Mouse (Mus musculus) thymus, postnatal 36 days (tissue): ENCODE results near the gene Gars.

Source experiments
- DNase-seq, 2 experiments: peaks; one replicate each; pipeline ENCODE4 v3.0.0; 2022; ENCODE audit warnings: mixed read lengths in 2 of 2

Gars gene

GRCm38 (mm10) chr6:55037799-55038670 lies at the start of gene Gars:
Gene Gars, plus strand, starts transcription at chr6:55038007.
- DNase-seq = peak; percentile 87 to 92

- DNase-seq = no peak
Observed at GRCm38 (mm10) chr6:54988141-54988540, 49.7 kb upstream of the Gars start.

DNA sequence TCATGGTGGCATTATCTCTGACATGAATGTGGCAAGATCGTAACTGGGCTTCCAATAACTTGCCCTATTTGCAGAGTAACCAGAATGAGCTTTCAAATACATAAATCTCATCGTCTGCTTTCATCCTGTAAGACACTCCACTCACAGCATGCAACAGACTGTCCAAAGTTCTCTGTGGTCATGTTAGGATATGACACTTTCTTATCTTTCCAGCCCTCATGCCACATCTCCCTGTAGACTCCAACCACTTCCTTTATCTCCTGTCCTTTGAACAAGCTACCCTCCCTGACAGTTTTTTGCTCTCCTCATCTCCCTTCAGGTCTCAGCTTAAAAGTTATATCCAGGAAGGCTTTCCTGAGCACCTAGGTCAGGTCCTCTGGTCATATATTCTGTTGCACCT lies 46.6 kb upstream of the Gars start:
- no peak for DNase-seq

- no peak for DNase-seq
Observed at GRCm38 (mm10) chr6:54992141-54992540, 45.7 kb upstream of the Gars start.

DNA sequence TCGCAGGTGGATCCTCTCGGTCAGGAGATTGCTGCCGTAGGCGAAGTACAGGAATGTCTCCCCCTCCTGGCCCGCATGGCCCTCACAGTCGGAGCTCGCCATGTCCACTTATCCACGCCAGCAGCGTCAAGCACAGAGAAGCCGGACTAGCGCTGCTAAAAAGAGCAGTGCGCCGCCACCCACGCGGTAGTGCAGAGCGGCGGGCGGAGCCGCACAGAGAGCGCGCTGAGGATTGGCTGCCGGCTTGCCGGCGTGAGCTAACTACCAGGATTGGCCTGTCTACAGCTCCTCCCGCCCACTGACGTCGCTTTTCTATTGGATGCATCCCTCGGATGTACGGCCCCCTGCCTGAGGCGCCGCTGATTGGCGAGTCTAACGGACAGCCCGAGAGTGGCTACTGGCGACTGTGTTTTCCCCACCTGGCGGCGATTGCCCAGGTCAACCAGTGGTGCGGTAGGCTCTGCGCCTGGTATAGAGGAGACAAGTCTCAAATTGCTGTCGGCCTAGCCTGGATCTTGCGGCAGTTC lies 45.0 kb upstream of the Gars start, which contains the start of gene Ggct:
Gene Ggct, minus strand, starts transcription at position 217 of the 527 bp plus-strand sequence.
- DNase-seq = peak; percentile 89 to 93

GRCm38 (mm10) chr6:54996361-54996760 lies 41.4 kb upstream of the Gars start:
- DNase-seq = no peak

DNA sequence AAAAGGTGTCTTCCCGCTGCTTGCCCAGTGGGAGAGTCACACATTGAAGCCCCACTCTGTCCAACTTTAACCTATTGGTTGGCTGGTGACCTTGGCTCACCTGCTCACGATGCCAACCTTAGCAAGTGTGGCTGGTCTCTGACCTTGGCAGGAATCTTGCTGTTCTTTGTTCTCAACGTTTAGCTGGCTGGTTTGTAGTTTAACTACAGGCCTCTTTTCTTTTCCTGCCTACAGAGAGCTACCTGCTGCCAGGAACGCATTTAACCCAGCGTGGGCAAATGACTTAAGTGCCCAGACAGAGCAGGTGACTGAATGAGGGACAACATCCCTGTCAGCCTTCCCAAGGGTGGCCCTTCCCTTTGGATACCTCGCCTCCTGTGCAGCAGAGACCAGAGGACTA lies 40.1 kb upstream of the Gars start:
- DNase-seq = no peak

DNA sequence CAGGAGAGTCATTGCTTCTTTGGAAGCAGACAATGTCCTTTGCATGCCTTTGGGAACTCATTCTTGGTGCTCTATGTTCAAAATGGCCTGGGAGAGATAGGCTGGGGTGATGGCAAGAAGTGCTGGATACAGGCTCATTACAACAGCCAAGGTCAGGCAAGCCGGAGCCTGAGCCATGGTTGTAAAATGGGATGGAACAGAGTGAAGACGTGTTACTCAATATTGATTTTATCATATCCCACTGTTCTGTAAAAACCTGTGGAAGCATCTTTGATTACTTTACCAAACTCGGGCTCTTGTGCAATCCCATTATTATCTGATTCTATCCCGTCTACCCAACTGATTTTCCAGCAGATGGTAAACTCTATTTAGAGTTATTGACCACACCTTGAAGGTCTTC lies 36.5 kb upstream of the Gars start:
- DNase-seq = no peak

- DNase-seq = no peak
Observed at GRCm38 (mm10) chr6:55002438-55002837, 35.4 kb upstream of the Gars start.

DNA sequence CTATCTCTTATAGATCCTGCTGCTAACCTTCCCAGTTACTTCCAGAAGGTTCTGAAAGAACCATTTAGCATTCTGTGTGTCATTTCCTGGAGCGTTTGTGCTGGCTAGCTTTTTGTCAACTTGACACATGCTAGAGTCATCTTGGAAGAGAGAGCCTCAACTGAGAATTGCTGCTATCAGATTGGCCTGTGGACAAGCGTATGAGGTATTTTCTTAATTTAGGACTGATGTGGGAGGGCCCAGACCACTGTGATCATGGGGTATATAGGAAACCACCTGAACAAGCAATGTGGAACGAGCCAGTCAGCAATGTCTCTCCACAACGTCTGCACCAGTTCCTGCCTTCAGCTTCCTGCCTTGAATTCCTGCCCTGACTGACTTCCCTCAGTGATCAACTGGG lies 34.2 kb upstream of the Gars start:
- no peak for DNase-seq

DNA sequence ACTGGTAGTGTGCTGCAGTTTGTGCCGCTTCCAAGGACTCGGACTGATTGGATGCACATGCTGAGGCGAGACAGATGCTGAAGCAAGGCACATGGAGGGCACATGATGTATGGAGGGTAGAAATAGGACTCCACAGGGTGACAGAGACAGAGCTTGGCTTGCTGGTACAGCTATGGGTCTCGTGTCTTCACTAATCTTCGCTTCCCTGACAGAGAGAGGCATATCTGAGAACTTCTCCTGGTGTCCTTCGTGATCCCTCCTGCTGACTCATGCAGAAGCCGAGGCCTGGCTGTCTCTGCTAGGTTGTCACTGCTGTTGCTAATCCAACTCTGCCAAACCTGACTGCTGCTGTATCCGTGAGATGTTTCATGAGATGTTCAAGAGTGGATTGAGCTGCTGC lies 29.4 kb upstream of the Gars start:
- no peak for DNase-seq

- DNase-seq = no peak
Observed at GRCm38 (mm10) chr6:55009391-55010230, 28.2 kb upstream of the Gars start.

DNA sequence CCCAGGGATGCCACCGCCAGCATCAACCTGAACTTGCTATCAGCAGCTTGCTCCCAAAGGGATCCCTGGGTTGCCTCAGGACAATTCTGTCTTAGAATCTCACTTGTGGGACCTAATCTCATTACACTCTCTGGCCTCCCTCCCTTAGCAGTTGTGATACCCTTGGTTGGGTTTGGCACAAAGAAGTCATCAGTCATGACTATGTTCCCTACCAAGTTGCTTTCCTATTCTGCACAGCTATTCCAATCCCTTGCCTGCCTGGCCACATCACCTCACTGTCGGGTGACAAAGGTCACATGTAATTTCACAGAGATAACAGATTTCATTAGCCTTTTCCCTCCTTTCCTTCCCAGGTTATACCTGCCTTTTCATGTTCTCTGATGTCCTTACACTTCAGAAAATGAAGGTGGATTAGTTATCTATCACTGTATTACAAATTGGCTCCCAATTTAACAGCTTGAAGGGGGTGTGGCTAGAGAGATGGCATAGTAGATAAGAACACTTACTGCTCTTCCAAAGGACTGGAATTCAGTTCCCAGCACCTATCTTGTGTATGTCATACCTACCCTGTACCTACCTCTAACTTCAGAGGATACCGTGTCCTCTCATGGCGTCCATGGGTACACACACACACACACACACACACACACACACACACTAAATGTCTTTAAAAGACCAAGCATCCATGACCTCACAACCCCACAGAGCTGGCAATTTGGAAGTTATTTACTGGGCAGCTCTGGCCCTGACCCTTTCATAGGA lies 27.3 kb upstream of the Gars start:
- DNase-seq = no peak

GRCm38 (mm10) chr6:55012516-55012915 lies 25.3 kb upstream of the Gars start:
- no peak for DNase-seq

DNA sequence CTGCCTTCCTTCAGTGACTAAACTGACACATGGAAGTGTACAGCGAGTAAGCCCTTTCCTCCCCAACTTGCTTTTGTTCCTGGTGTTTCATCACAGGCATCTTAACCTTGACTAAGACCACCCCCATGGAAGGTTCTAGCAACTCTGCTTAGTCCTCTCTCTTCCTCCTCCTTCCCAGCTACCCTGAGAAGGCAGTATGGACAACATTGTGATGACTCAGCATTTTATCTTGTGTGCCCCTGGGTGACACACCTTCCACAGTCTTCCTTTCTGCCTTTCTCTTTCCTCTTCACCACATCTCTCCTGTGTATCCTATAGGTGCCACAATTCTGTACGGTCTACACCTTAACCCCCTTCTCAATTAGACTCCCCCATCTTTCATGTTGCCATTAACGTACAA lies 23.6 kb upstream of the Gars start:
- no peak for DNase-seq

- DNase-seq = peak; percentile 47 to 60
Observed at GRCm38 (mm10) chr6:55016236-55016635, 21.6 kb upstream of the Gars start.

- DNase-seq = peak; percentile 23 to 31
Observed at GRCm38 (mm10) chr6:55016710-55017583, 20.9 kb upstream of the Gars start.

DNA sequence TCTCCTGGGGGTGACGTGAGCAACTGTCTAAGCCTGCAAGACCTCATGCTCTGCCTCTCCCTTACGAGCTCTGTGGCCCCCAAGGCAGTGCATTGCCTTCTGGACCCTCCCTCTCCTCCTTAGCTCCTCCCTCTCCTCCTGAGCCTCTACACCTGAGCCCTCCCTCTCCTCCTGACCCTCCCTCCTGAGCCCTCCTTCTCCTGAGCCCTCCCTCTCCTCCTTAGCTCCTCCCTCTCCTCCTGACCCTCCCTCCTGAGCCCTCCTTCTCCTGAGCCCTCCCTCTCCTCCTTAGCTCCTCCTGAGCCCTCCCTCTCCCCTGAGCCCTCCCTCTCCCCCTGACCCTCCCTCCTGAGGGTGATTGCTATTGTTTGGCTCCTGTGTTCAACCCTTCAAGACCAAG lies 19.4 kb upstream of the Gars start:
- no peak for DNase-seq

DNA sequence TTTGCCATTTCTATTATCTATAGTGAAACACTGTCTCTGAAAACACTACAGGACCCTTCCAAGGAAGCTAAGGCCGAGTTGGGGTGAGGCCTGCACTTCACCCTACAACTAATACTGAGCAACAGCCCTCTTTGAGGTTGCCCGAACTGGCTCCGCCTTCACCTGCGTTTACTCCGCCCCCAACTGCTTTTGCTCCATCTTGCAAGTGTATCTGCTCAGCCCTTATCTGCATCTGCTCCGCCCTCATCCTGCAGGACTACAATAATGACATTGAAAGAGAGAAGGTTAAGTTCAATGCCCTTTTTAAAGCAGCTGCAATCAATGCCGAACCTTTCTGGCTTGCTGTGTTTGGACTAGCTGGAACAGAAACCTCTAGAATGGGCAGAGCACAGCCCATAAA lies 16.0 kb upstream of the Gars start:
- DNase-seq = no peak

- DNase-seq = no peak
Observed at GRCm38 (mm10) chr6:55027642-55028041, 10.2 kb upstream of the Gars start.

DNA sequence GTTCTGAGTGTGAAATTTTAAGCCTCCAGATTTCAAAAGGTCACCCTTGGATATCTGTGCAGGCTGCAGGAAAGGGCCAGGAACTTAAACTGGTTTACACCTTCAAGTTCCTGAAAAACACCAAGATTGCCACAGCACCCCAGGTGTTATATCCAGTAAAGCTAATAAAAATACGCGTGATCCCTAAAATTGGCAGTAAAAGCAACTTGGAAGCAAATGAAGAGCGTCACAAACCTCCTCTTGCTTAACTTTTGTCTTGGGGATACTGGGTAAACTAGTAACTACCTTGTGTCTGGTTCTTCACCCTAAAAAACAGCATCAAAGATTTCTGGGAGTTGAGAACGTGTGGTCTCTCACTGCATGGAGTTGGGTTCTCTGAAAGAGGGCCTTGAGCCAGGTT lies 1.1 kb upstream of the Gars start:
- DNase-seq = no peak
